Mouse (Mus musculus) C2C12 (cell line): Measurements from ENCODE around the gene Dffb. TPM values are rescaled to one million over a fixed set of nuclear protein-coding genes. Genes with fewer than 3 reads are reported as not detected.

Experiments
- H3K27me3 ChIP-seq: one replicate; pipeline ENCODE4 v1.6.1; 2011; ENCODE audit not compliant: control insufficient read depth, insufficient read depth, insufficient read length
- H3K36me3 ChIP-seq: one replicate; pipeline ENCODE4 v1.6.1; 2011; ENCODE audit not compliant: control insufficient read depth, insufficient read depth
- H3K4me3 ChIP-seq: one replicate; pipeline ENCODE4 v1.5.1; 2011; ENCODE audit warnings: mild to moderate bottlenecking, control low read depth; ENCODE audit not compliant: poor library complexity, insufficient read depth, severe bottlenecking
- H3K79me2 ChIP-seq: one replicate; pipeline ENCODE4 v1.6.1; 2011; ENCODE audit not compliant: control insufficient read depth, insufficient read depth
- H3K79me3 ChIP-seq: one replicate; pipeline ENCODE4 v1.6.1; 2011; ENCODE audit warnings: low read depth, control low read depth
- H3ac ChIP-seq: one replicate; pipeline ENCODE3; 2011; ENCODE audit warnings: low read depth; ENCODE audit not compliant: control insufficient read depth, insufficient read length
- CEBPB ChIP-seq: IDR thresholded peaks from one replicate; pipeline ENCODE4 v1.6.1; 2011; ENCODE audit warnings: low read depth, mild to moderate bottlenecking, control low read depth, moderate library complexity
- CTCF ChIP-seq: IDR thresholded peaks from one replicate; pipeline ENCODE4 v1.5.1; 2011; ENCODE audit not compliant: control insufficient read depth, insufficient read depth, insufficient read length
- FOSL1 ChIP-seq: IDR thresholded peaks from one replicate; pipeline ENCODE4 v1.8.0; 2011; ENCODE audit warnings: mild to moderate bottlenecking, low read length; ENCODE audit not compliant: poor library complexity, insufficient read depth, severe bottlenecking
- MAX ChIP-seq: IDR thresholded peaks from one replicate; pipeline ENCODE4 v1.6.1; 2011; ENCODE audit warnings: mild to moderate bottlenecking, control low read depth
- MYOD1 ChIP-seq: IDR thresholded peaks from one replicate; pipeline ENCODE4 v1.6.1; 2011; ENCODE audit warnings: low read depth; ENCODE audit not compliant: control insufficient read depth, insufficient read length
- MYOG ChIP-seq: IDR thresholded peaks from one replicate; pipeline ENCODE4 v1.6.1; 2011; ENCODE audit not compliant: control insufficient read depth, insufficient read length; ENCODE audit errors: extremely low read depth
- USF1 ChIP-seq: IDR thresholded peaks from one replicate; pipeline ENCODE4 v1.6.1; 2011; ENCODE audit warnings: low read depth, mild to moderate bottlenecking, control low read depth, moderate library complexity
- polyA plus RNA-seq: library from polyadenylated mRNA; unstranded; fragments of >200 nt; fragmentation: generic; extraction: Trizol; gene quantifications from one replicate; pipeline ENCODE4 v1.2.1, GENCODE M21; 2012; ENCODE audit warnings: missing spikeins

The Dffb gene
- polyA plus RNA-seq, 1 experiment: 3.2 TPM

DNA sequence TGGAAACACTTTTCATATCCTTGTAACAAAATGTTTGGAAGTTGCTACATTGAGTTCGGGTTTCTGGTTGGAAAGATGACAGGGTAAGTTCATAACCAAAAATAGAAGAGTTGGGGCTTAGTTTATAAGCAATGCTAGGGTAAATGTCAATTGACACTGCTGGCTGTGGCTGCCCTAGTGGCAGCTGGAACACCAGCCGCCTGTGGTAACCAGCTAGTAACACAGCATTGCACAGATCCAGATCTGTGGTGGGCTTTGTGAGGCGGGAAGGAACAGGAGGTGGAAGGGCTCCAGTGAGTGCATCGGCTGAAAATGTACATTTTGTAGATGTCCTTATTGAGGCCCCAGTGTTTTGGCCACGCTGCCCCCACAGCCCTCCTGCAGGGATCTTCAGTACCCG is 842 bp upstream of the Dffb start:
- TF ChIP-seq CTCF (no peak), MAX (no peak), MYOD1 (no peak), MYOG (no peak), CEBPB (no peak), USF1 (no peak), FOSL1 (no peak)
- Histone ChIP-seq H3ac (peak overlapping the region; percentile 57), H3K27me3 (no peaks in the 10 kb centered on the region), H3K36me3 (peaks cover 10% of the 10 kb centered on the region), H3K4me3 (peak overlapping the region; percentile 75), H3K79me2 (peaks cover 40% of the 10 kb centered on the region), H3K79me3 (peaks cover 23% of the 10 kb centered on the region)

- Histone ChIP-seq H3K27me3 (no peaks in the 10 kb centered on the region), H3K79me2 (peaks cover 40% of the 10 kb centered on the region), H3K4me3 (peak overlapping the region; percentile 75), H3ac (peak overlapping the region; percentile 81), H3K36me3 (peaks cover 11% of the 10 kb centered on the region), H3K79me3 (peaks cover 23% of the 10 kb centered on the region)
- no peak for TF ChIP-seq MYOG
- TF ChIP-seq MAX: no peak
These were observed 351 bp upstream of the Dffb start for GRCm38 (mm10) chr4:153975292-153975662.

DNA sequence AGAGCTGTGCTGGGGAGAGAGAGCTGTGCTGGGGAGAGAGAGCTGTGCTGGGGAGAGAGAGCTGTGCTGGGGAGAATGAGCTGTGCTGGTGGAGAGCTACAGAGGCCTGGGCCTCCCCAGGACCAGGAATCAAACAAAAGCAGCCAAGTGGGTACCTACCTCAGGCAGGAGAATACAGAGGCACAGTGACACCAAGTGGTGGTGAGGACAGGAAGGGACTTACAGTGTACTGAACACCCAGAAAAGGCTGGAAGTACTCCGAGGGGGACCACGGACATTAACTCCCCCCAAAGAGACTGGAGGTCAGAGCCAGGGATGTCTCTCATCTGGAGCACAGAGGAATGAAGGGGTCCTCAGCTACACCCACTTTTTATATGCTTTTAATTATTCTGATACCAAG is 6.9 kb downstream of the Dffb start:
- Histone ChIP-seq H3K79me3 (no peaks in the 10 kb centered on the region), H3K79me2 (no peaks in the 10 kb centered on the region), H3ac (no peak overlapping the region), H3K27me3 (no peaks in the 10 kb centered on the region), H3K4me3 (no peak overlapping the region), H3K36me3 (peaks cover 18% of the 10 kb centered on the region)
- TF ChIP-seq FOSL1: no peak
- no peak for TF ChIP-seq MYOG
- no peak for TF ChIP-seq MAX
- TF ChIP-seq MYOD1: no peak
- TF ChIP-seq USF1: no peak
- no peak for TF ChIP-seq CEBPB

GRCm38 (mm10) chr4:153967556-153967955 is 7.4 kb downstream of the Dffb start:
- no peaks in the 10 kb centered on the region for H3K79me3 ChIP-seq
- H3ac ChIP-seq: no peak overlapping the region
- H3K4me3 ChIP-seq: no peak overlapping the region
- H3K36me3 ChIP-seq: peaks cover 18% of the 10 kb centered on the region
- no peaks in the 10 kb centered on the region for H3K79me2 ChIP-seq
- TF ChIP-seq CTCF: no peak
- no peaks in the 10 kb centered on the region for H3K27me3 ChIP-seq

GRCm38 (mm10) chr4:153966651-153967050 is 8.3 kb downstream of the Dffb start:
- Histone ChIP-seq H3K4me3 (no peak overlapping the region), H3K27me3 (no peaks in the 10 kb centered on the region), H3K79me2 (no peaks in the 10 kb centered on the region), H3K79me3 (no peaks in the 10 kb centered on the region), H3K36me3 (peaks cover 21% of the 10 kb centered on the region), H3ac (no peak overlapping the region)
- TF ChIP-seq FOSL1 (no peak), MYOD1 (no peak), CEBPB (no peak)

- Histone ChIP-seq H3K79me2 (peaks cover 12% of the 10 kb centered on the region), H3K79me3 (peaks cover 2% of the 10 kb centered on the region), H3K4me3 (no peak overlapping the region), H3K27me3 (no peaks in the 10 kb centered on the region), H3K36me3 (peaks cover 19% of the 10 kb centered on the region), H3ac (no peak overlapping the region)
- no peak for TF ChIP-seq MYOG
- no peak for TF ChIP-seq MYOD1
- TF ChIP-seq FOSL1: no peak
- TF ChIP-seq MAX: no peak
- TF ChIP-seq CEBPB: no peak
- no peak for TF ChIP-seq USF1
- no peak for TF ChIP-seq CTCF
These were observed 12.3 kb downstream of the Dffb start for GRCm38 (mm10) chr4:153962631-153963030.

- TF ChIP-seq FOSL1 (no peak), CEBPB (no peak), CTCF (no peak), MYOD1 (no peak)
- H3ac ChIP-seq: peak overlapping the region; percentile 70
- H3K27me3 ChIP-seq: no peaks in the 10 kb centered on the region
- peaks cover 15% of the 10 kb centered on the region for H3K79me2 ChIP-seq
- peak overlapping the region; percentile 65 for H3K4me3 ChIP-seq
- peaks cover 2% of the 10 kb centered on the region for H3K79me3 ChIP-seq
- H3K36me3 ChIP-seq: peaks cover 12% of the 10 kb centered on the region
These were observed 17.3 kb downstream of the Dffb start for GRCm38 (mm10) chr4:153957444-153958250.
